21 mouse cellular contexts compared by ENCODE assay signal in genomic region chr4:127736781-127737180, GRCm38 (mm10).
DNase-seq lines count a peak whose midpoint lies in the region; ATAC-seq and TF ChIP-seq lines count a peak whose summit lies in the region.
"Had no signal": no experiment of that assay in that cellular context is flagged by ENCODE, and none has a peak within 500 bp of the region (broad histone marks: within the 10 kb centered on the region; RNA-seq: fewer than 3 reads in every experiment).

No protein-coding gene starts in this region.

- intact Hi-C loops in left cerebral cortex, postnatal 36 days (cut with DNase I) = no loop called here

- peak; percentile 12 to 43 for DNase-seq in frontal cortex, adult 2 months (ENCODE audit: extremely low spot score in 1 of 2, low spot score in 1 of 2)
- DNase-seq in frontal cortex, postnatal 10 days (ENCODE audit: low spot score in 2 of 2) = no peak
- DNase-seq in right cerebral cortex, adult 18-20 months = peak; percentile 33
- DNase-seq in right cerebral cortex, postnatal 10 days (ENCODE audit: low spot score in 2 of 2) = no peak
- DNase-seq in adrenal gland, postnatal 36 days = peak; percentile 39 to 46
- peak; percentile 10 to 30 for DNase-seq in left cerebral cortex, postnatal 36 days (ENCODE audit: low spot score in 2 of 2)
- DNase-seq in midbrain, postnatal 0 days (ENCODE audit: low spot score) = no peak
- no peak for DNase-seq in limb, embryonic 10.5 days (ENCODE audit: low spot score)
- DNase-seq: embryo, embryonic 11 days; gastrocnemius, postnatal 36 days; heart, postnatal 14 days; kidney, adult 2 months; kidney, postnatal 25 days; lung, adult 18-20 months; lung, postnatal 14 days; thymus, adult 2 months had no signal

- H3K27ac ChIP-seq in midbrain, postnatal 0 days (ENCODE audit: low read depth, low read length) = no peak overlapping the region
- H3K27ac ChIP-seq in limb, embryonic 10.5 days = no peak overlapping the region
- H3K27ac ChIP-seq: heart, embryonic 10.5 days; hindbrain, embryonic 12.5 days; stomach, embryonic 15.5 days had no signal

- no peaks in the 10 kb centered on the region for H3K4me1 ChIP-seq in midbrain, postnatal 0 days (ENCODE audit: insufficient read depth, low read length)
- H3K4me1 ChIP-seq in limb, embryonic 10.5 days = peaks cover 11% of the 10 kb centered on the region
- H3K4me1 ChIP-seq: heart, embryonic 10.5 days; stomach, embryonic 15.5 days had no signal

- no peak overlapping the region for H3K4me3 ChIP-seq in midbrain, postnatal 0 days (ENCODE audit: low read depth, low read length)
- H3K4me3 ChIP-seq in limb, embryonic 10.5 days = no peak overlapping the region
- H3K4me3 ChIP-seq: heart, embryonic 10.5 days; hindbrain, embryonic 12.5 days; stomach, embryonic 15.5 days had no signal

- H3K36me3 ChIP-seq in midbrain, postnatal 0 days (ENCODE audit: insufficient read depth, low read length) = no peaks in the 10 kb centered on the region
- no peaks in the 10 kb centered on the region for H3K36me3 ChIP-seq in limb, embryonic 10.5 days
- H3K36me3 ChIP-seq: heart, embryonic 10.5 days; hindbrain, embryonic 12.5 days; stomach, embryonic 15.5 days had no signal

- no peak overlapping the region for H3K9ac ChIP-seq in midbrain, postnatal 0 days (replicated peaks; ENCODE audit: low read length, poor library complexity, severe bottlenecking)
- H3K9ac ChIP-seq: forebrain, postnatal 0 days; hindbrain, embryonic 12.5 days; stomach, embryonic 15.5 days had no signal

- WGBS in midbrain, postnatal 0 days = 80% methylated on average over 2 of the region's 2 CpGs
- WGBS in limb, embryonic 10.5 days = 84% methylated on average over 2 of the region's 2 CpGs

- H3K27me3 ChIP-seq in midbrain, postnatal 0 days (ENCODE audit: insufficient read depth, low read length) = no peaks in the 10 kb centered on the region
- no peaks in the 10 kb centered on the region for H3K27me3 ChIP-seq in limb, embryonic 10.5 days (ENCODE audit: low read depth, poor library complexity, severe bottlenecking)
- H3K27me3 ChIP-seq: hindbrain, embryonic 12.5 days; stomach, embryonic 15.5 days had no signal

- ATAC-seq in midbrain, postnatal 0 days (ENCODE audit: low FRiP score) = no peak
- ATAC-seq: forebrain, postnatal 0 days; inflammation-experienced regulatory T-cells, adult 6 months had no signal

- H3K9me3 ChIP-seq in midbrain, postnatal 0 days (ENCODE audit: low read length) = no peaks in the 10 kb centered on the region
- no peaks in the 10 kb centered on the region for H3K9me3 ChIP-seq in limb, embryonic 10.5 days (replicated peaks)
- H3K9me3 ChIP-seq: heart, embryonic 10.5 days; hindbrain, embryonic 12.5 days; stomach, embryonic 15.5 days had no signal

- no peak for TF ChIP-seq CTCF in midbrain, postnatal 0 days (IDR thresholded peaks at IDR 0.05)

- H3K4me2 ChIP-seq in midbrain, postnatal 0 days (ENCODE audit: low read depth, low read length, poor library complexity, severe bottlenecking) = no peak overlapping the region
- H3K4me2 ChIP-seq: hindbrain, embryonic 12.5 days; stomach, embryonic 15.5 days had no signal

Comparison
In these comparisons a context has a peak if more than half of its experiments do, and no peak if none do; other contexts are left out.
1. DNase-seq: peak in frontal cortex, adult 2 months (2 of 2), right cerebral cortex, adult 18-20 months (single experiment), adrenal gland, postnatal 36 days (2 of 2) and left cerebral cortex, postnatal 36 days (2 of 2); none in frontal cortex, postnatal 10 days (0 of 2), right cerebral cortex, postnatal 10 days (0 of 2), midbrain, postnatal 0 days (single experiment) and limb, embryonic 10.5 days (single experiment).